ENCODE assay signal across 27 mouse cellular contexts in the genomic region with DNA sequence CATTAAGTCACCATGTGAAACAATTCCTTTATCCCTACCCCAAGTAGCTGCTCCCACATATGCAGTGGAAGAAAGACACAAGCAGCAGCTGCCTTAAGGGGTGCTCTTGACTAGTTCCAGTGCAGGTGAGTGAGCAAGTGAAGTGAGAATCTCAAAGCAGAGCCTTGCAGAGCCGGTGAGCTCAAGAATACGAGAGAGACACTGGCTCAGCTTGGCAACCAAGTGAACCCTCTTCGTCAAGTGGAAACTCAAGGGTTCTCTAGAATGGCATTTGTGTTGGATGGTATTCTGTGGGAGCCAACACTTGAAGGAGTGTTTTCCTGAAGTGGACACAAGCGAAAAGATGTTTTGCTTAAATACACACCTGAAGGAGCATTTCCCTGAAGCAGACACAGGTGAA. TPM values are rescaled to one million over a fixed set of nuclear protein-coding genes. Genes with fewer than 3 reads are reported as not detected.
"Had no signal": no experiment of that assay in that cellular context is flagged by ENCODE, and none has a peak within 500 bp of the region (broad histone marks: within the 10 kb centered on the region; RNA-seq: fewer than 3 reads in every experiment).

No protein-coding gene starts in this region.

- DNase-seq: kidney, adult 2 months; kidney, postnatal 25 days; layer of hippocampus, adult 9-11 months; liver; thymus, postnatal 25 days had no signal

- H3K27me3 ChIP-seq: intestine, embryonic 15.5 days; limb, embryonic 13.5 days; liver, embryonic 12.5 days; liver, embryonic 15.5 days; midbrain, embryonic 13.5 days had no signal

- H3K4me3 ChIP-seq: intestine, embryonic 15.5 days; layer of hippocampus, adult 2 months; limb, embryonic 10.5 days; limb, embryonic 13.5 days; liver, embryonic 12.5 days; liver, embryonic 15.5 days; midbrain, embryonic 13.5 days had no signal

- H3K36me3 ChIP-seq: intestine, embryonic 15.5 days; limb, embryonic 10.5 days; limb, embryonic 13.5 days; liver, embryonic 12.5 days; liver, embryonic 15.5 days; midbrain, embryonic 13.5 days had no signal

- H3K9ac ChIP-seq: intestine, embryonic 15.5 days; limb, embryonic 13.5 days; liver, embryonic 12.5 days; liver, embryonic 15.5 days; midbrain, embryonic 13.5 days had no signal

- H3K9me3 ChIP-seq: intestine, embryonic 15.5 days; limb, embryonic 10.5 days; limb, embryonic 13.5 days; liver, embryonic 12.5 days; liver, embryonic 15.5 days; midbrain, embryonic 13.5 days had no signal

- H3K4me1 ChIP-seq: intestine, embryonic 15.5 days; liver, embryonic 12.5 days; liver, embryonic 15.5 days had no signal

- ATAC-seq: liver, embryonic 12.5 days; midbrain, embryonic 13.5 days had no signal

- H3K4me2 ChIP-seq: limb, embryonic 13.5 days; liver, embryonic 12.5 days; liver, embryonic 15.5 days; midbrain, embryonic 13.5 days had no signal

- H3K27ac ChIP-seq: intestine, embryonic 15.5 days; kidney, postnatal 0 days; layer of hippocampus, adult 2 months; limb, embryonic 10.5 days; limb, embryonic 13.5 days; liver, embryonic 12.5 days; liver, embryonic 15.5 days; macrophage; midbrain, embryonic 13.5 days had no signal

RNA-seq across cellular contexts. Expression of gene Gm11111, which starts 16.0 kb away (rescaled TPM):
- total RNA-seq: layer of hippocampus, adult 2 months; layer of hippocampus, postnatal 25 days; left cerebral cortex, adult 18-20 months; left cerebral cortex, postnatal 25 days; megakaryocyte, adult 5-6 weeks; midbrain, postnatal 0 days had no signal
- polyA plus RNA-seq: intestine, embryonic 15.5 days; kidney, adult 2 months; kidney, embryonic 14.5 days; kidney, postnatal 0 days; large intestine, adult 2 months; limb, embryonic 10.5 days; limb, embryonic 13.5 days; liver, embryonic 12.5 days; liver, embryonic 15.5 days; macrophage; midbrain, embryonic 13.5 days; midbrain, postnatal 0 days; neural tube, embryonic 11.5 days; neural tube, embryonic 14.5 days; small intestine, adult 2 months; spleen, adult 2 months; stomach, embryonic 16.5 days; thymus, postnatal 0 days had no signal
